In the genomic region with DNA sequence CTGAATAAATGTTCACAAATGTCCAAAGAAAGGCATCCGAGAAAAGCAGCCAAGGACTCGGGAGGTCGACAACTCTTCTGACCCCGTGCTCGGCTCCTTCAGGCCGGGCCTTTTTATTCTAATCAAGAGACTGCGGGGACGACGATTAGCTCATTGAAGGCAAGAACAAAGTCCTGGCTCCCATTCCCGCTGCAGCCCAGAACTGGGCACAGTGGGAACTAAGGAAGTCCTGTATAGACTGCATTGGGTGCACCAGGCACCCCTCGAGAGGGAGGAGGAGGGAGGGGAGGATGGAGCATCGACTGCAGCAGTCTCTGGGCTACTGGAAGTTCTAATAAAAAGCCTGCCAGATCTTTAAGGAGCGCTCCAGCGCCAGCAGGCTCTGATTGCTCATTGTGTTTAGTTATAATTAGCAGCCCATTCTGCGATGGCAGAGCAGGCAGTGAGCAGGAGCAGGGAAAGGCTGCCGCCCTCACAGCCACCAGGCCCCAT, we compare ENCODE assay signal across 12 mouse cellular contexts. TPM values are rescaled to one million over a fixed set of nuclear protein-coding genes. Genes with fewer than 3 reads are reported as not detected.
DNase-seq lines count a peak whose midpoint lies in the region; ATAC-seq lines count a peak whose summit lies in the region.
"Had no signal": no experiment of that assay in that cellular context is flagged by ENCODE, and none has a peak within 500 bp of the region (broad histone marks: within the 10 kb centered on the region; RNA-seq: fewer than 3 reads in every experiment).

No protein-coding gene starts in this region.

- no peaks in the 10 kb centered on the region for H3K27me3 ChIP-seq in heart, embryonic 15.5 days
- 0 out of 2 replicates have a peak, but pooled peaks cover 4% of the 10 kb centered on the region for H3K27me3 ChIP-seq in embryonic facial prominence, embryonic 10.5 days (replicated peaks; ENCODE audit: low read depth, poor library complexity, severe bottlenecking)
- H3K27me3 ChIP-seq: embryonic facial prominence, embryonic 13.5 days had no signal

- H3K27ac ChIP-seq in heart, embryonic 15.5 days: peak overlapping the region; percentile 50
- peak overlapping the region; percentile 66; the same call in 1 of the 2 replicates for H3K27ac ChIP-seq in embryonic facial prominence, embryonic 10.5 days (replicated peaks)
- H3K27ac ChIP-seq: embryonic facial prominence, embryonic 13.5 days; layer of hippocampus, adult 2 months had no signal

- 17% methylated on average over 16 of the region's 16 CpGs for WGBS in heart, embryonic 15.5 days
- 12% methylated on average over 16 of the region's 16 CpGs for WGBS in embryonic facial prominence, embryonic 10.5 days

- no peak for ATAC-seq in heart, embryonic 15.5 days (replicated peaks; ENCODE audit: insufficient number of reproducible peaks, insufficient read depth, low FRiP score, low read depth)

- DNase-seq in heart, adult 8-10 months (ENCODE audit: low spot score): no peak
- DNase-seq in embryonic facial prominence, embryonic 10.5 days (ENCODE audit: low spot score): peak; percentile 27
- peak; percentile 25 to 28 for DNase-seq in layer of hippocampus, postnatal 10 days (ENCODE audit: low spot score in 2 of 2)
- DNase-seq in right cerebral cortex, postnatal 10 days (ENCODE audit: low spot score in 2 of 2): peak; percentile 67 to 76
- DNase-seq in urinary bladder, postnatal 4 days (ENCODE audit: low spot score in 2 of 2): no peak
- no peak for DNase-seq in adipocyte (ENCODE audit: low spot score)
- no peak for DNase-seq in Muller cell, postnatal 12 days (ENCODE audit: inconsistent ontology term)
- DNase-seq: adrenal gland, postnatal 25 days; heart, adult 18-20 months had no signal

- H3K4me2 ChIP-seq in heart, embryonic 15.5 days: peak overlapping the region; percentile 36; the same call in 1 of the 2 replicates
- H3K4me2 ChIP-seq: embryonic facial prominence, embryonic 13.5 days had no signal

- peaks cover 10% of the 10 kb centered on the region for H3K4me1 ChIP-seq in heart, embryonic 15.5 days (replicated peaks)
- H3K4me1 ChIP-seq in embryonic facial prominence, embryonic 10.5 days: peaks cover 16% of the 10 kb centered on the region

- no peak overlapping the region for H3K9ac ChIP-seq in heart, embryonic 15.5 days
- H3K9ac ChIP-seq: embryonic facial prominence, embryonic 13.5 days had no signal

- no peak overlapping the region for H3K4me3 ChIP-seq in heart, embryonic 15.5 days
- no peak overlapping the region; the same call in 1 of the 2 replicates for H3K4me3 ChIP-seq in embryonic facial prominence, embryonic 10.5 days
- H3K4me3 ChIP-seq: embryonic facial prominence, embryonic 13.5 days; layer of hippocampus, adult 2 months had no signal

- no peaks in the 10 kb centered on the region for H3K36me3 ChIP-seq in heart, embryonic 15.5 days
- H3K36me3 ChIP-seq in embryonic facial prominence, embryonic 10.5 days (replicated peaks): no peaks in the 10 kb centered on the region
- H3K36me3 ChIP-seq: embryonic facial prominence, embryonic 13.5 days had no signal

- H3K9me3 ChIP-seq in heart, embryonic 15.5 days (replicated peaks): no peaks in the 10 kb centered on the region
- no peaks in the 10 kb centered on the region for H3K9me3 ChIP-seq in embryonic facial prominence, embryonic 10.5 days
- H3K9me3 ChIP-seq: embryonic facial prominence, embryonic 13.5 days had no signal

RNA-seq across cellular contexts. Expression of a gene that starts 18.9 kb away (rescaled TPM):
- 149 and 172 TPM in 2 replicates for polyA plus RNA-seq in heart, embryonic 15.5 days (2015; fragmentation: Nextera tagmentation; extraction: Ambion mirVana)
- 100 to 1,000 TPM in 3 of 4 experiments, 10 to 100 TPM in 1; 97.6 to 103 (median 102) TPM for total RNA-seq in heart, adult 8-10 months (2022)
- polyA plus RNA-seq in embryonic facial prominence, embryonic 10.5 days (2016; fragmentation: Nextera tagmentation; extraction: Ambion mirVana): 402 and 405 TPM in 2 replicates
- total RNA-seq in layer of hippocampus, postnatal 10 days (2021): 100 to 1,000 TPM; 218 to 245 TPM

RNA-seq across cellular contexts. Expression of a gene that starts 39.8 kb away (rescaled TPM):
- 22.2 and 24.9 TPM in 2 replicates for polyA plus RNA-seq in heart, embryonic 15.5 days (2015; fragmentation: Nextera tagmentation; extraction: Ambion mirVana)
- 10 to 100 TPM; 39.8 to 44.7 (median 41.8) TPM for total RNA-seq in heart, adult 8-10 months (2022)
- polyA plus RNA-seq in embryonic facial prominence, embryonic 10.5 days (2016; fragmentation: Nextera tagmentation; extraction: Ambion mirVana): 59.4 and 60.0 TPM in 2 replicates
- total RNA-seq in layer of hippocampus, postnatal 10 days (2021): 10 to 100 TPM; 26.0 to 28.5 TPM

RNA-seq across cellular contexts. Expression of a gene that starts 40.9 kb away (rescaled TPM):
- 23.1 and 24.9 TPM in 2 replicates for polyA plus RNA-seq in heart, embryonic 15.5 days (2015; fragmentation: Nextera tagmentation; extraction: Ambion mirVana)
- 100 to 1,000 TPM; 414 to 471 (median 442) TPM for total RNA-seq in heart, adult 8-10 months (2022)
- 27.0 and 28.2 TPM in 2 replicates for polyA plus RNA-seq in embryonic facial prominence, embryonic 10.5 days (2016; fragmentation: Nextera tagmentation; extraction: Ambion mirVana)
- total RNA-seq in layer of hippocampus, postnatal 10 days (2021): 100 to 1,000 TPM; 368 to 386 TPM

Comparison
In these comparisons a context has a peak if more than half of its experiments do, and no peak if none do; other contexts are left out.
1. DNase-seq: peak in embryonic facial prominence, embryonic 10.5 days (single experiment), layer of hippocampus, postnatal 10 days (2 of 2) and right cerebral cortex, postnatal 10 days (2 of 2); none in heart, adult 8-10 months (single experiment), urinary bladder, postnatal 4 days (0 of 2), adipocyte (single experiment) and Muller cell, postnatal 12 days (single experiment).